ENCODE assay signal across 10 mouse cellular contexts in the genomic region with DNA sequence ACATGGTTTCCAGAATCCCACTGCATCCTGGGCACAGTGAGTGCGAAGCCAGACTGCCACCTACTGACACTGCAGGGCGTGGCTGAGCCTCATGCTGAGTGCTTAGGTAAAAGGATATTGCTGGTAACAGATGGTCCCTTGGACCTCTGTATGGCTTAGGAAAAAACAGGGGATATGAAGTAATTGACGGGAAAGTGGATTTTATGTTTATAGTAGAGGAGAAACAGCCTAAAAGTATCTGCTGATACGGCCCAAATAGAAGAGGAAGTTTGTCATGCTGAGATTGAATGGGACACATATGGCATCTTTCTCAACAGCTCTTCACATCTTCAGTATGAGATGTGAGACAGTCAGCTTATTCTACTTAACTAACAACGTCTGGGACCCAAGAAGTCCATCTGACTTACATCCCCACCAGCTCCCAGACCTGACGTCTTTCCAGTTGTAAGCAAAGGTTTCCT.
DNase-seq lines count a peak whose midpoint lies in the region; ATAC-seq and TF ChIP-seq lines count a peak whose summit lies in the region.
"Had no signal": no experiment of that assay in that cellular context is flagged by ENCODE, and none has a peak within 500 bp of the region (broad histone marks: within the 10 kb centered on the region; RNA-seq: fewer than 3 reads in every experiment).

No protein-coding gene starts in this region.

- peak; percentile 64; the same call in 1 of the 2 replicates for ATAC-seq in kidney, embryonic 15.5 days (replicated peaks; ENCODE audit: low FRiP score)

- no peak overlapping the region for H3K27ac ChIP-seq in embryonic facial prominence, embryonic 10.5 days (replicated peaks)
- H3K27ac ChIP-seq in kidney, embryonic 15.5 days = no peak overlapping the region
- no peak overlapping the region for H3K27ac ChIP-seq in liver, adult 2 months (replicated peaks; ENCODE audit: insufficient read depth, low read depth, low read length)
- H3K27ac ChIP-seq: embryonic facial prominence, embryonic 12.5 days; liver, embryonic 13.5 days had no signal

- TF ChIP-seq CTCF in liver, adult 2 months (IDR thresholded peaks at IDR 0.05; ENCODE audit: low read depth, low read length) = peak; percentile 87

- H3K27me3 ChIP-seq in embryonic facial prominence, embryonic 10.5 days (replicated peaks; ENCODE audit: low read depth, poor library complexity, severe bottlenecking) = no peaks in the 10 kb centered on the region
- H3K27me3 ChIP-seq in kidney, embryonic 15.5 days = no peaks in the 10 kb centered on the region
- H3K27me3 ChIP-seq in liver, adult 2 months (ENCODE audit: control insufficient read depth, insufficient read depth, low read length) = no peaks in the 10 kb centered on the region
- H3K27me3 ChIP-seq: embryonic facial prominence, embryonic 12.5 days; liver, embryonic 13.5 days had no signal

- no peaks in the 10 kb centered on the region for H3K9me3 ChIP-seq in embryonic facial prominence, embryonic 10.5 days
- no peaks in the 10 kb centered on the region for H3K9me3 ChIP-seq in kidney, embryonic 15.5 days (replicated peaks)
- H3K9me3 ChIP-seq: embryonic facial prominence, embryonic 12.5 days; liver, embryonic 13.5 days had no signal

- peak; percentile 48 to 83 for DNase-seq in adrenal gland, adult (ENCODE audit: inconsistent age in 2 of 2, low spot score in 1 of 2)
- DNase-seq in adrenal gland, adult 8-10 months = no peak
- DNase-seq in NIH3T3 (ENCODE audit: low read depth) = peak; percentile 56
- DNase-seq in embryonic facial prominence, embryonic 10.5 days (ENCODE audit: low spot score) = peak; percentile 27
- DNase-seq in liver, adult 2 months (ENCODE audit: extremely low read depth, low read depth, low spot score) = peak; percentile 9
- DNase-seq in right cerebral cortex, postnatal 36 days (ENCODE audit: low spot score in 2 of 2) = peak; percentile 36 to 45
- DNase-seq in thymus, postnatal 14 days = no peak
- DNase-seq: liver, embryonic 13.5 days had no signal

- no peak overlapping the region for H3K4me3 ChIP-seq in embryonic facial prominence, embryonic 10.5 days
- H3K4me3 ChIP-seq in kidney, embryonic 15.5 days (replicated peaks) = no peak overlapping the region
- no peak overlapping the region for H3K4me3 ChIP-seq in liver, adult 2 months (ENCODE audit: insufficient read depth, low read depth, low read length)
- H3K4me3 ChIP-seq: embryonic facial prominence, embryonic 12.5 days; liver, embryonic 13.5 days had no signal

- TF ChIP-seq POLR2A in liver, adult 2 months (IDR thresholded peaks at IDR 0.05; ENCODE audit: extremely low read depth, insufficient read depth, low read length) = no peak

- no peak overlapping the region for H3K4me2 ChIP-seq in kidney, embryonic 15.5 days
- H3K4me2 ChIP-seq: embryonic facial prominence, embryonic 12.5 days; liver, embryonic 13.5 days had no signal

- no peaks in the 10 kb centered on the region for H3K4me1 ChIP-seq in embryonic facial prominence, embryonic 10.5 days
- no peaks in the 10 kb centered on the region for H3K4me1 ChIP-seq in kidney, embryonic 15.5 days
- no peaks in the 10 kb centered on the region for H3K4me1 ChIP-seq in liver, adult 2 months (ENCODE audit: control insufficient read depth, insufficient read depth, low read length)
- H3K4me1 ChIP-seq: embryonic facial prominence, embryonic 12.5 days; liver, embryonic 13.5 days had no signal

- no peak overlapping the region for H3K9ac ChIP-seq in kidney, embryonic 15.5 days
- no peak overlapping the region for H3K9ac ChIP-seq in liver, adult 2 months (ENCODE audit: low read depth, low read length)
- H3K9ac ChIP-seq: embryonic facial prominence, embryonic 12.5 days; liver, embryonic 13.5 days had no signal

- no peaks in the 10 kb centered on the region for H3K79me2 ChIP-seq in liver, adult 2 months (ENCODE audit: control insufficient read depth, insufficient read depth, low read length)

- WGBS in embryonic facial prominence, embryonic 10.5 days = 75% methylated on average over 6 of the region's 6 CpGs
- 66% methylated on average over 6 of the region's 6 CpGs for WGBS in kidney, embryonic 15.5 days
- 66% methylated on average over 6 of the region's 6 CpGs for WGBS in liver, adult 2 months

- H3K36me3 ChIP-seq in embryonic facial prominence, embryonic 10.5 days (replicated peaks) = no peaks in the 10 kb centered on the region
- H3K36me3 ChIP-seq in kidney, embryonic 15.5 days = no peaks in the 10 kb centered on the region
- no peaks in the 10 kb centered on the region for H3K36me3 ChIP-seq in liver, adult 2 months (ENCODE audit: control insufficient read depth, insufficient read depth, low read length)
- H3K36me3 ChIP-seq: embryonic facial prominence, embryonic 12.5 days; liver, embryonic 13.5 days had no signal

Comparison
In these comparisons a context has a peak if more than half of its experiments do, and no peak if none do; other contexts are left out.
1. DNase-seq: peak in adrenal gland, adult (2 of 2), NIH3T3 (single experiment), embryonic facial prominence, embryonic 10.5 days (single experiment), liver, adult 2 months (single experiment) and right cerebral cortex, postnatal 36 days (2 of 2); none in adrenal gland, adult 8-10 months (single experiment) and thymus, postnatal 14 days (single experiment).